Mouse (Mus musculus) forebrain, embryonic 15.5 days (tissue): ENCODE measurements at regions not wholly inside any gene's neighbourhood (a gene's known extent, or its start where the extent isn't known, plus 50 kb on each side); places are given as distances from the start of the nearest gene placed in this dataset.
A peak's percentile ranks its signal among the peaks of the same experiment; 100 is the strongest.

Source experiments
- ATAC-seq: fragments of 200-750 bp; cut with Nextera tagmentation; replicated peaks from 2 replicates; pipeline ENCODE4 v1.8.0; 2017; ENCODE audit warnings: mild to moderate bottlenecking, moderate TSS enrichment, moderate library complexity
- H3K27ac ChIP-seq: fragments of 300-500 bp; sonication (generic); replicated peaks from 2 replicates; pipeline ENCODE4 v1.5.1; 2015; ENCODE audit warnings: mild to moderate bottlenecking, inconsistent platforms
- H3K27me3 ChIP-seq: fragments of 300-500 bp; sonication (generic); 2 replicates; pipeline ENCODE4 v1.6.1; 2015; ENCODE audit warnings: inconsistent platforms
- H3K36me3 ChIP-seq: fragments of 300-500 bp; sonication (generic); 2 replicates; pipeline ENCODE4 v1.6.1; 2015; ENCODE audit warnings: mild to moderate bottlenecking, inconsistent platforms
- H3K4me1 ChIP-seq: fragments of 300-500 bp; sonication (generic); 2 replicates; pipeline ENCODE4 v1.6.1; 2015; ENCODE audit warnings: inconsistent platforms
- H3K4me2 ChIP-seq: fragments of 300-500 bp; sonication (generic); replicated peaks from 2 replicates; pipeline ENCODE4 v1.6.1; 2015; ENCODE audit warnings: mild to moderate bottlenecking, inconsistent platforms
- H3K4me3 ChIP-seq: fragments of 300-500 bp; sonication (generic); 2 replicates; pipeline ENCODE4 v1.5.1; 2015; ENCODE audit warnings: mild to moderate bottlenecking, inconsistent platforms
- H3K9ac ChIP-seq: fragments of 300-500 bp; sonication (generic); replicated peaks from 2 replicates; pipeline ENCODE4 v1.6.1; 2015; ENCODE audit warnings: mild to moderate bottlenecking, inconsistent platforms
- H3K9me3 ChIP-seq: fragments of 300-500 bp; sonication (generic); 2 replicates; pipeline ENCODE4 v1.6.1; 2016; ENCODE audit warnings: inconsistent platforms
- whole genome bisulfite sequencing: fragments of 180-500 bp; shearing (Covaris S2); methylation state at CpG from one replicate; pipeline ENCODE4 v1.1.7; 2015; ENCODE audit warnings: mixed read lengths; 5-methylcytosine and 5-hydroxymethylcytosine counted together

DNA sequence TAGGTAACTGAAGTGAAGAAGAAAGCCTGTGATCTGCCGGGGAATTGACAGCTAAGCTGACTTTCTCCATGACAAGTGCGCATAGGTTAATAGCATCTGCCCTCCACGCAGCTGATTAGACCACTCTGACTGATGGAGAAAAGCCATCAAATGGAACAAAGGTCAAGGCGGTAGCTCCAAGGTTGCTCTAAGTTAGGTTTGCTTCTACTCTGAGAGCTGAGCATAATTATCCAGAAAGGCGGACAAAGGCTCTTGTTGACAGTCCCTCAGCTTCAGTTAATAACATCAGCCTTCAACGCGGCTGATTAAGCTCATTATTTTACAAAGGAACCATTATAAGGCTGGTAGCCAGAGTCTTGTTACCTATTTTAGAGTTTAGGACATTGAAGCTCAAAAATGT is 54.0 kb upstream of the Enpep start:
- Histone ChIP-seq H3K4me2 (no peak overlapping the region), H3K27ac (no peak overlapping the region), H3K36me3 (no peaks in the 10 kb centered on the region), H3K9ac (no peak overlapping the region), H3K9me3 (no peaks in the 10 kb centered on the region), H3K27me3 (no peaks in the 10 kb centered on the region), H3K4me1 (no peaks in the 10 kb centered on the region), H3K4me3 (no peak overlapping the region)
- 24% methylated on average over 7 of the region's 7 CpGs for WGBS
- ATAC-seq = no peak

DNA sequence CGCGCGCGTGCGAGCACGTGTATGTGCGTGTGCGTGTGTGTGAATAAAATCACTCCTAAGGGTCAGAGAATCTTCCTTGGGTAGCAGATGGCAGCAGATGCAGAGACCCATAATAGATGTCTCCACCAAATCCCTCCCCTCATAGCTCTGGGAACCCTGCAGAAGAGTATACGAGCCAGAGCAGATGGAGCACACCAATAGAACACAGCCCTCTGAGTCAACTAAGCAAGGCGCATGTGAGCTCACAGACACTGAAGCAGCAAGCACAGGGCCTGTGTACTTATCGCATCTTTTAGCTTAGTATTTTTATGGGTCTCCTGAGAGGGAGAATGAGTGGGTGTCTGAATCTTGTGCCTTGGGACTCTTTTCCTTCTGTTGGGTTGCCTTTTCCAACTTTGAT is 58.0 kb upstream of the Enpep start:
- ATAC-seq = 0 out of 2 replicates have a peak, but pooled peaks have one; percentile 51
- Histone ChIP-seq H3K4me2 (no peak overlapping the region), H3K36me3 (no peaks in the 10 kb centered on the region), H3K27ac (no peak overlapping the region), H3K9me3 (no peaks in the 10 kb centered on the region), H3K4me3 (no peak overlapping the region), H3K9ac (no peak overlapping the region), H3K4me1 (peaks cover 8% of the 10 kb centered on the region; the same call in 1 of the 2 replicates), H3K27me3 (no peaks in the 10 kb centered on the region)
- WGBS = 91% methylated on average over 11 of the region's 11 CpGs

- Histone ChIP-seq H3K4me1 (peaks cover 8% of the 10 kb centered on the region; the same call in 1 of the 2 replicates), H3K9me3 (no peaks in the 10 kb centered on the region), H3K27ac (peak overlapping the region; percentile 5; the same call in 1 of the 2 replicates), H3K4me3 (no peak overlapping the region), H3K9ac (no peak overlapping the region), H3K36me3 (no peaks in the 10 kb centered on the region), H3K27me3 (no peaks in the 10 kb centered on the region), H3K4me2 (no peak overlapping the region)
- 38% methylated on average over 14 of the region's 14 CpGs for WGBS
- ATAC-seq = peak; percentile 74
Measured at GRCm38 (mm10) chr3:129391888-129392813, 59.6 kb upstream of the Enpep start.

DNA sequence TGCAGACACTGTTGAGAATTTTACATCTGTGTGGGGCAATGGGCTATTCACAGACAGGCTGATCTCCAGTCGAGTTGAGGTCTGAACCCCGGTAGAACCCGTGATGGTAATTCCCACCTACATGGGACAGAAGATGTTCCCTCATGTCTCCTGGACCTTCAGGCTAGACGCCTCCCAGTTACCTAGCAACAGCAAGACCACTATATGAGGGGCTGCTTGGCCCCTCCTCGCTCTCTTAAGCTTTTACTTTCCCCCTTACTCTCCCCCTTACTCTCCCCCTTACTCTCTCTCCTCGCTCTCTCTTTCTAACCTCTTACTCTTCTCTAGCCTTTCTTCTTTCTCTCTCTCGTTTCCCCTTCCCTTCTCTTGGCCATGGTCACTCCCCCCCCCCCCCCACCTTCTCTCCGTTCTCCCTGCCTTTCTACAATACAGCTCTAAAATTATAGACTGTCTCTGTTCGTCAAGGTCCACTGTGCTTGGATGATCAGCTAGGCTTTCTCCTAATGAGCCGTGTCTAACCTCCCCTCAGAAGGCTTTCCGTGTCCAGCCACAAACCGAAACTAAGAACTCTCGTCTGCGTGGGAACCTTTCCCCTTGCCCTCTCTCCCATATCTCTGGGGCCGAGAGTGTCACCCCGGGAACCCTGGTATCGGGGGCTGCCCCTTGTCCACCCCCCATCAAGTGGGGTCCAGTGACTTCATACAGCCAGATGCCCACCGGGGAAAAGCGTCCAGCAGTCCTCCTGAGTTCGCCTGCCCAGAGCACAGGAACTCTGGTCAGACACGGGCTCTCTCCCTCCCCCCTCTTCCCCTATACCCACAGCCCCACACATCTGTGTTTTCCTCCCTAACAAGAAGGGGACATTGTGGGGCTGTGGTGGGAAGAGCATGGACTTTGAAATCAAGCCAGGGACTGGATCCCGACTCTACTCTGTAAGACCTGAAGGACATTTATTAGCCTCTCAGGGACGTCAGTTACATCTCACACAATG is 60.6 kb upstream of the Enpep start:
- WGBS = 81% methylated on average over 23 of the region's 23 CpGs
- no peak overlapping the region for H3K4me2 ChIP-seq
- H3K27ac ChIP-seq = peak overlapping the region; percentile 5; the same call in 1 of the 2 replicates
- no peaks in the 10 kb centered on the region for H3K27me3 ChIP-seq
- H3K4me1 ChIP-seq = peaks cover 8% of the 10 kb centered on the region; the same call in 1 of the 2 replicates
- ATAC-seq = no peak
- H3K36me3 ChIP-seq = no peaks in the 10 kb centered on the region
- no peaks in the 10 kb centered on the region for H3K9me3 ChIP-seq
- no peak overlapping the region for H3K9ac ChIP-seq
- no peak overlapping the region for H3K4me3 ChIP-seq

- WGBS = 66% methylated on average over 4 of the region's 4 CpGs
- Histone ChIP-seq H3K4me1 (no peaks in the 10 kb centered on the region), H3K4me2 (no peak overlapping the region), H3K4me3 (no peak overlapping the region), H3K27ac (no peak overlapping the region), H3K9me3 (no peaks in the 10 kb centered on the region), H3K9ac (no peak overlapping the region), H3K36me3 (no peaks in the 10 kb centered on the region), H3K27me3 (no peaks in the 10 kb centered on the region)
- ATAC-seq = no peak
Measured at GRCm38 (mm10) chr3:129397481-129397880, 65.0 kb upstream of the Enpep start.

- Histone ChIP-seq H3K9ac (no peak overlapping the region), H3K4me1 (no peaks in the 10 kb centered on the region), H3K36me3 (no peaks in the 10 kb centered on the region), H3K27me3 (no peaks in the 10 kb centered on the region), H3K27ac (no peak overlapping the region), H3K4me3 (no peak overlapping the region), H3K4me2 (no peak overlapping the region), H3K9me3 (no peaks in the 10 kb centered on the region)
- ATAC-seq = no peak
- WGBS = 60% methylated on average over 12 of the region's 12 CpGs
Measured at GRCm38 (mm10) chr3:129400092-129400924, 67.8 kb upstream of the Enpep start.

DNA sequence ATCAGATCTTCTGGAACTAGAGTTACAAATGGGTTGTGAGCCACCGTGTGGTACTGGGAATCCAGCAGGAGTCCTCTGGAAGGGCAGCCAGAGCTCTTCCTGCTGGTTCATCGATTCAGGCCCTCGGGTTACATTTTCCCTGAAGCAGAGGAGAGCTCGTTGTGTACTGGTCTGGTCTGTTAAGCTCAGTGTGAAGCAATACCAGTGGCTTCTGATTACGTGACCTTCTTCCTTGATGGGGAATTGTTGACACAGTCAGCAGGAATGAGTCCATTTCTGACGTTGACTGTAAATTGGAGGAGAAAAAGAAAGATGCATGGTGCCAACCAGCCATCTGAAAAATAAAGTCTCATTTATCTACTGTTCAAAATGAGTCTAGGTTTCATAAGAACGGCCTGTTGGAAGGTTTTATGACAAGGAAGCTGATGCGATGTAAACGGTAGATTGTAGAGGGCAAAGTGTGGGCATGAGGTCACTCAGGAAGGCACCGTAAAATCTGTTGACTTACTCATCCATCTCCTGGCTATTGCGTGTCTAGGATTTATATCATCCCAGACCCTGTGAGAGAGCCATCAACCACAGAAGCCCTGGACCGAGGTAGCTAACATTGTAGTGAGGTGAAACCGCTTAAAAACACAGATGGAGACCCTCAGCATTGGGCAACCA is 79.0 kb upstream of the Enpep start:
- no peaks in the 10 kb centered on the region for H3K36me3 ChIP-seq
- no peak for ATAC-seq
- no peak overlapping the region for H3K9ac ChIP-seq
- H3K9me3 ChIP-seq = no peaks in the 10 kb centered on the region
- H3K27me3 ChIP-seq = no peaks in the 10 kb centered on the region
- WGBS = 95% methylated on average over 13 of the region's 13 CpGs
- no peak overlapping the region for H3K4me3 ChIP-seq
- no peak overlapping the region for H3K4me2 ChIP-seq
- H3K27ac ChIP-seq = no peak overlapping the region
- H3K4me1 ChIP-seq = no peaks in the 10 kb centered on the region

GRCm38 (mm10) chr3:129412126-129412960 is 79.8 kb upstream of the Enpep start:
- Histone ChIP-seq H3K4me2 (no peak overlapping the region), H3K36me3 (no peaks in the 10 kb centered on the region), H3K4me1 (no peaks in the 10 kb centered on the region), H3K9me3 (no peaks in the 10 kb centered on the region), H3K9ac (no peak overlapping the region), H3K4me3 (no peak overlapping the region), H3K27me3 (no peaks in the 10 kb centered on the region), H3K27ac (no peak overlapping the region)
- WGBS = 69% methylated on average over 11 of the region's 11 CpGs
- ATAC-seq = no peak

- H3K4me3 ChIP-seq = no peak overlapping the region
- no peak overlapping the region for H3K9ac ChIP-seq
- no peak overlapping the region for H3K27ac ChIP-seq
- H3K4me1 ChIP-seq = no peaks in the 10 kb centered on the region
- no peak overlapping the region for H3K4me2 ChIP-seq
- H3K9me3 ChIP-seq = no peaks in the 10 kb centered on the region
- ATAC-seq = no peak
- 88% methylated on average over 8 of the region's 8 CpGs for WGBS
- H3K36me3 ChIP-seq = no peaks in the 10 kb centered on the region
- H3K27me3 ChIP-seq = no peaks in the 10 kb centered on the region
Measured at GRCm38 (mm10) chr3:129412961-129413246, 80.4 kb upstream of the Enpep start.

DNA sequence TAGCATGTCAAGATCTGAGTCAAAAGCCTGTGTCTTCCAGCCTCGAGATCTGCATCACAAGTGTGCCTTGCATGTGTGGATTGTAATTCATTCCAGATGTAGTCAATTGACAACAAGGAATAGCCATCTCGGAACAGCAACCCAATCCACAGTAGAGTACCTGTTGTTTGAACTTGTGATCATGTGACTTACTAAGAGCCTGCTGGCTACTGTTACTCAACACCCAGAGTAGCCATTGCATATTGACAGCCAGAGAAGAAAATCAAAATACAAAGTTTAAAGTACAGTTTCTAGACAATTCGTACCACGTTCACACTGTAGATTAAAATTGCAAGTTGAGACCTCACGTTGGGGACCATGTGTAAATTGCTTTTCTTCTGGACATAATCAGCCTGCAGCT is 83.1 kb upstream of the Enpep start:
- H3K27me3 ChIP-seq = no peaks in the 10 kb centered on the region
- no peaks in the 10 kb centered on the region for H3K4me1 ChIP-seq
- H3K9ac ChIP-seq = no peak overlapping the region
- H3K4me3 ChIP-seq = no peak overlapping the region
- H3K9me3 ChIP-seq = no peaks in the 10 kb centered on the region
- no peaks in the 10 kb centered on the region for H3K36me3 ChIP-seq
- H3K27ac ChIP-seq = no peak overlapping the region
- H3K4me2 ChIP-seq = no peak overlapping the region
- WGBS = 79% methylated on average over 5 of the region's 5 CpGs
- ATAC-seq = no peak
